Mouse (Mus musculus): ENCODE results near the gene Trim66. TPM values are rescaled to one million over a fixed set of nuclear protein-coding genes. Genes with fewer than 3 reads are reported as not detected.

The Trim66 gene
- total RNA-seq, 1 experiment from 2014 or later: 0.33 TPM

DNA sequence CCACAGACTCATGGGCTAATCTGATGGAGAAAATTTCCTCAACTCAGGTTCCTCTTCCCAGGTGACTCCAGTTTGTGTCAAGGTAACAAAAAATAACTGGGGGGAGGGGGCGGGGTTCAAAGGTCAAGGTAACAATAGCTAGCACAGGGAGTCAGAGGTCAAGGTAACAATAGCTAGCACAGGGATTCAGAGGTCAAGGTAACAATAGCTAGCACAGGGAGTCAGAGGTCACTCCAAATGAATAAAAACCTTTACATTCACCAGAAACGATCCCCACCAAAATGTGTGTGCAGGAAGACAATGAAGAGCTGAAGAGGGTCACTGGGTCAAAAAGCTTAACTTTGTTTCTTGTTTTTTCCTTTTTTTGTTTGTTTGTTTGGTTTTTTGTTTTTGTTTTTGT, 59.9 kb downstream of the Trim66 start:
- DNase-seq: no peak

DNA sequence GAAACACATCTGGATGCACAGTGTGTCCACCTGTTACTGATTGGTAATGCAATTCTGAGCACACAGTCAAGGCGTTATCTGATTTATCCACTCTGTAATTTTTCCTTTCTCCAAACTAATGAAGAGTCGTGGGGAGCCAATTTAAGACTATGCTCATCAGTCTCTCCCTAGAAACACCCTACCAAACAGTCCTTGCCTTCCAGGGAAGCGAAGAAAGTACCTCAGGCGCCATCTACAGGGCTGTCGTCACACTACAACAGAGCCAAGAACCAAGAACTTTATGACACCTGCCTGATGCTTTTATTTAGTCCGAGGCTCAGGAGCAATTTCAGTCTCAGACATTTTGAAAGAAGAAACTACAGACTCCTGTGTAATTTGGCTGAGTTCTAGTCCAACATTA, 62.9 kb downstream of the Trim66 start:
- peak; percentile 45 for DNase-seq

DNA sequence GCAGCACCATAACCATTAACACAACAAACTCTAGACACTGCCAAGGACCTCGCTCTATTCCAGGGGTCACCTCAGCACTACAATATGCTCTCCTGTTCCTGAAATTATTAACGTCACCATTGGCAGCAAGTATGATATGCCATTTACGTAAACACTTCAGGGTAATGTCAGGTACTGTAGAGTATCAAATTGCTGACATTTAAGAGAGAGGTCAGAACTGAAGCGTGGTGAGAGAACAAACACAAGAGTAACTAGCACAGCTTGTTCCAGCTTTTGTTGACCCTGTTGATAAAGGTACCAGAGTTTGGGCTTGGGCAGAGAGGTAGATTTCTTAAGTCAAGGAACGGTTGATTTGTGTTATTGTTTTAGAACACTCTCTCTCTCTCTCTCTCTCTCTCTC, 65.2 kb downstream of the Trim66 start:
- no peak for DNase-seq

DNA sequence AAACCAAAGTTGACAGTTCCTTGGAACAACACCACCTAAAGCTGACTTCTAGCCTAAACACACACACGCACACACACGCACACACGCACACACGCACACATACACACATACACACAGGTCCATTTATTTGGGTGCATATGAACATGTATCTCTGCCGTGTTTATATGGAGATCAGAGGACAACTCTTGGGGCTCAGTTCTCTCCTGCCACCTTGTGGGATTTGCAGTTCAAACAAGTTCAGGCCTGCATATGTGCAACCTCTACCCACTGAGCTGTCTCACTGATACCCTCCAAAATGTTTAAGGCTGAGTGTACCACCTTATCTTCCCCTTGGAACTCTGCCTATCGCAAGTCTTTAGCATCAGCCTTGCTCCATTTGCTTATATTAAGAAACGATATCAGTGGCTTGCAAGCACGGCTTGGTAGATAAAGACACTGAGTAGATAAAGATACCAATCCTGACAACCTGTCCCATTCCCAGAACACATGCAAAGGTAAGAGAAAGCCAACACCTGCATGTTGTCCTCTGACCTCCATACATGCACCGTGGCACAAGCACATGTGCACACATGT, 67.2 kb downstream of the Trim66 start:
- DNase-seq: no peak

DNA sequence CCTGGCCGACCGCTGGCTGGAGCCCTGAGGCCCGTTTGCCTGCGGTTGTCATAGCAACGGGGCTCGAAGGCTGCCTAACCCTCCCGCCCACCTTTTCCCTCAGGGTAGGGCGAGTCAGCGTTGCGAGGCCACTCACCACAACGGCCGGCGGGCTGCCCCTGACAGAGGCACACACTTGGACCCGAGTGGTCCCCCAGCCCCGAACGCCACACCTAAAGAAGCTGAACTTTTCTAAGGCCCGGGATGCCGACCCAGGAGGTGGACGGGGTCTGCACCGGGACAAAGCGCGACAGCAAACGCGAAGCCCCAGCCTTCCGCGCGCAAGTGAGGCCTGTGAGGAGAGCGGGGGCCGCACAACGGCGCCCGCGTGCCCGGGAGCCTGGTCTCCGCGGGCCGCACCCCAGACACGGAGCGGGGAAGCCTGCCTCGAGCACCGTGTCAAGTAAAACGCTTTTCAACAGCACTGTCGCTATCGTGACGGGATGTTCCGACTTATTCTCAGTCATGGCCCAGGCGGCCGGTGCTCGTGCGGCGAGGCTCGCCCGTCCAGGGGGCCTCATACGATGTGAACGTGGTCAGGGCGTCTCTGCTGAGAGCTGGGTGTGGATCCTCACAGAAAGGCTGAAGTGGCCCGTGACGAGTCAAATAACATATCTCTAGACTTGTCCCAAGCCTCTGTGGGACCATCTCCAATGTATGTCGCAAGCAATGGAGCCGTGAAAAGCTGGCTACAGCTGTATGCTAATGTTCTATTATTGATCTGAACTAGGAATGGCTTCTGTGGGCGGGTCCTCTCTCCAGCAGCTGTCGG, 68.9 kb downstream of the Trim66 start, which contains the start of gene Stk33:
Gene Stk33, minus strand, starts transcription at position 301 of the 811 bp plus-strand sequence.
- peak; percentile 27 for DNase-seq

DNA sequence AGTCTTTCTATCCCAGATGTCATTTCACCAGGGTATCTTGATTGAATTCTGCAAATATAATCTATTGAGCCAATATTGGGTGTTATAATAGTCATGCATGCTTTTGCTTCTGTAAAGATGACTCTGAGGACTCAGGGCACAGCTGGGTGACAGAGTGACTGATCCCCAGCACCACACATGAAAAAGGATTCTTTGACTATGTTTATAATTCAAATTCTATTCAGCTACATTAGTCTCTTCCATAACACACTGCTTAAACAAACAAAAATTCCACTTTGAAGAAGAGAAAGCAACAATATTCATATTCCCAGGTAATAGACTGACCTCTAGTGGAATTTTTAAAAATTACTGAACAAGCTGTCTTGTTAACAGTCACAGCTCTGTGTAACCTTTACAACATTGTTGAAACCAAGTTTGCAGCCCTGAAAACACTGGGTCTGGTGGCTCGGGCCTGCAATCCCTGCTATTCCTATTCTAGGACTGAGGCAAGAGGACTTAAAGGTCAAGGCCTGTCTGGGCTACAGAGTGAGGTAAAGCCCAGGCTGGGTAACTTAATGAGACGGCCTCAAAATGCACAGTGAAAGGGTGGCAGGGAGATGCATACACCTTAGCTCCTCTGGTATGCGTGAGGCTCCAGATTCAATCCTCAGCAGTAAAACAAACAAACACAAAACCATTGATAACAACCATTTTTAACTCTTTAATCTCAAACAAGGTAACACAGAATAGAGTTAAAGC, 83.3 kb downstream of the Trim66 start:
- no peak for DNase-seq

DNA sequence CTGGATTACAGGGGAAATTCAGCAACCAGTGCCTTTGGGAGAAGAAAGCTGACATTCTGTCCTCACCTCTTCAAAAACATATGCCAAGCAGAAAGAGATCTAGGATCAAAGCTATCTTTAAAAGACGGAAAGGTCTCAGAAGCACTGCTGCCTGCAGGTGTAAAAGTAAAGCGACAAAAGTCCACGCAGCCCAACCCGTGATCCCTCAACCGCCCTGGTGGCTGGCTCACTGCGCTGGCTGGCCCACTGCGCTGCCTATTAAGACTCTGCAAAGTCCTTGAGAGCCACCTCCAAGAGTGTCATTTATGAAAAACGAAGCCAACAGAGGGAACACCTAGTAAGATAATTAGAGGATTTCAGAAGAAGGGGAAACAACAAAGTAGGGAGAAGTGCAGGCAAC, 85.1 kb downstream of the Trim66 start:
- DNase-seq: no peak

DNA sequence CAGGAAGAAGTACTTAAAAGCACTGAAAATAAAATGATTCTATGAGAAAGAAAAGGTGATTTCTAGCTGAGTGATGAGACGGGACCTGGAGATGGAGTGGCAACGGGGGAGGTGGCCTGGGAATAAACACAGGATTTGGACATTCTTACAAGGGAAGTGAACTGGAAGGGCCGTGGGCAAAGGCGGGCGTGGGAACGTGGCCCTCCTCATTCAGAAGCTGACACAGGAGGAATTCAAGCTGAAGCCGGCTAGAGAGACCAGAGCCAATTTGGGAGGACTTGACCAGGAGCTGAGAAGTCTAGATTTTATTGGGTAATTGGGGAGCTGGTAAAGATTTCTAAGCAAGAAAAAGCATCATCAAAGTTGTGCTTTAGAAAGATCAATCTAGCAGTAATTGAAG, 102.4 kb downstream of the Trim66 start:
- DNase-seq: no peak

DNA sequence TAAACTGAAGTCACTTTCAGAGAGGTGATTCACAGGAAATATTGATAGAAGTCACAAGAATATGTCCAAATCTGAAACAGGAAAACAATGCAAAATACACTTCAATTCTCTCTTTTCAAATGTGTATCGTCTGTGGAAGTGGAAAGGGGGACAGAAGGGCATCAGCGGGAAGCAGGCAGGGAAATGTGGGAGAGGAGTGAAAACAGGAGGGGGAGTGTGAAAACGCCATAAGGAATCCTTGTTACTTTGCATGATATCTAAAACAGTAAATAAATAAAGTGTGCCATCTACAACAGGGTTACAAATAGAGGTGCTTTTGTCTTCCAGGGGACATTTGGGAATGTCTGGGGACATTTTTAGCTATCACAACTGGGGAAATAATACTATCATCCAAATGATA, 108.6 kb downstream of the Trim66 start:
- no peak for DNase-seq

Small RNAs within 50 kb of the gene (microRNA-seq; reads per million reads assigned to microRNA genes)
- gene Gm47284: 0.34 to 0.36 reads per million in 2 experiments

Other genes starting within 250 kb of the Trim66 start
- 0.61 and 0.81 TPM in 2 replicates for gene Stk33, start 69.1 kb downstream of the Trim66 start, total RNA-seq (2021)
- 201 and 220 TPM in 2 replicates for gene Rpl27a, start 11.0 kb upstream of the Trim66 start, total RNA-seq (2021)
- 34.0 and 43.3 TPM in 2 replicates for gene St5, start 195.5 kb upstream of the Trim66 start, total RNA-seq (2021)
- 29.8 and 36.6 TPM in 2 replicates for gene Akip1, start 195.6 kb upstream of the Trim66 start, total RNA-seq (2021)
- gene BC051019, start 215.7 kb upstream of the Trim66 start, total RNA-seq (2021): not detected in 2 replicates
- gene Ascl3, start 223.6 kb upstream of the Trim66 start, total RNA-seq (2021): not detected in 2 replicates
- 39.8 and 41.5 TPM in 2 replicates for gene Tmem9b, start 244.7 kb upstream of the Trim66 start, total RNA-seq (2021)

Measured in adrenal gland, postnatal 25 days (tissue).